Mouse (Mus musculus): ENCODE results near the gene Iqgap3.

Iqgap3 gene

GRCm38 (mm10) chr3:88081345-88082223 lies at the start of gene Iqgap3:
Gene Iqgap3, plus strand, starts transcription at chr3:88081971.
- DNase-seq (ENCODE audit: low read depth, low spot score): peak; percentile 91

DNA sequence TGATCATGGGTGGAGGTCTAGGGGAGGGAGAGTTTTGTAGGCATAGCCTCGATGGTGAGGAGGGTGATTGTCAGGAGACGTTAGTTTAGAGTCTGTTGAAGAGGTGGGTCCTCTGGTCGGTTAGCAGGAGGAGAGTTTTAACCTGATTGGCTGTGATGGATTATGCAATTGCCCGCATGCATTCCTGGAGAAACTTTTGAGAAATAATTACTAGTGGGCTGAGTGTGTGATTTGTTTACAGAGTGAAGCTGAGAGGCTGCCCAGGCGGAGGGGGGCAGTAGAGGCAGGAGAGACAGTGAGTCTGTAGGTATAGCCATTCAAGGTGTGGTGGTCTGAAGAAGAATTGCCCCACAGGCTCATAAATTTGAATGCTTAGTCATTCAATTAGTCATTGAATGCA lies 48.3 kb upstream of the Iqgap3 start:
- DNase-seq (ENCODE audit: low read depth, low spot score): no peak

DNA sequence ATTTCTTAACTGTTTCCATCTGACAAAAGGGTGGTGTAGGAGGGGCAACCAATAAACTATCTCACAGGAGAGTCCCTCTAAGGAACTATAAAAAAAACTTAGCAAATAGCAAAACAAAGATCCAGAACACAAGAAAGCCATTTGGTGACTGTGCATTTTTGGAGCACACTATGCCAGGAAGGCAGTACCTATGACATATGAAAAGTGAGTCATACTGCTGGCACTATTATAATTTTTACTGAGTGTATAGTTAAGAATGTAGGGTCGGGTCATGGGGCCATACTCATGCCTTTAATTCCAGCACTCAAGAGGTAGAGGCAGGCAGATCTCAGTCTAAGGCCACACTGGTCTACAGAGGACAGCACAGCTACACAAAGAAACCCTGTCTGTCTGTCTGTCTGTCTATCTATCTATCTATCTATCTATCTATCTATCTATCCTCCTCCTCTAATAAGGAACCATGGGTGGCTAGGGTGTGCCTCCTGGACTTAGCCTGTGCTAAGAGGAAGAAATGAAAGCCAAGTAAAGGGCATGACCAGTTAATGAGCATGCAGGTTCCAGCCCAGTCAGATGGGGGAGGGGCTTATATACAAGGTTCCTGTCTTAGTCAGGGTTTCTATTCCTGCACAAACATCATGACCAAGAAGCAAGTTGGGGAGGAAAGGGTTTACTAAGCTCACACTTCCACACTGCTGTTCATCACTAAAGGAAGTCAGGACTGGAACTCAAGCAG lies 46.0 kb upstream of the Iqgap3 start:
- no peak for DNase-seq (ENCODE audit: low read depth, low spot score)

- peak; percentile 94 for DNase-seq (ENCODE audit: low read depth, low spot score)
Measured at GRCm38 (mm10) chr3:88042661-88043421, 38.9 kb upstream of the Iqgap3 start, which contains the start of gene Gpatch4. Gene Gpatch4, plus strand, starts transcription at chr3:88043108.

- no peak for DNase-seq (ENCODE audit: low read depth, low spot score)
Measured at GRCm38 (mm10) chr3:88049532-88049931, 32.2 kb upstream of the Iqgap3 start.

DNA sequence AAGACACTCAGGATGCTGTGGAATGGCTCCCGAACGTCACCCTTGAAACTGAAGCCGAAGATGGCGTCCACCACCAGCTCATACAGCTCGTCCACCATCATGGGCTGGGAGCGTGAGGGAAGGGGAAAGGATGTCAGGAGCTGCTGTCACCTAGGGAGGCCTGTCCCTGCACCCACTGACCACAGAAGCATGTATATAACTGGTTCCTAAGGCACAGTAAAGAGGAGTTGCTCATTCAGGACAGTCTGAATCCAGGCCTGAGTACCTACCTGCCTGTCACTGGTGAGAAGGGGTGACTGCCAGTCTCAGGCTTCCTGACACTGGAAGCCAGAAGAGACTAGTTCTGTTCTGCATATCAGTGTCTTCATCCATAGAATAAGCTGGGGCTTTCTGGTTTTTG lies 24.7 kb upstream of the Iqgap3 start:
- DNase-seq (ENCODE audit: low read depth, low spot score): no peak

DNA sequence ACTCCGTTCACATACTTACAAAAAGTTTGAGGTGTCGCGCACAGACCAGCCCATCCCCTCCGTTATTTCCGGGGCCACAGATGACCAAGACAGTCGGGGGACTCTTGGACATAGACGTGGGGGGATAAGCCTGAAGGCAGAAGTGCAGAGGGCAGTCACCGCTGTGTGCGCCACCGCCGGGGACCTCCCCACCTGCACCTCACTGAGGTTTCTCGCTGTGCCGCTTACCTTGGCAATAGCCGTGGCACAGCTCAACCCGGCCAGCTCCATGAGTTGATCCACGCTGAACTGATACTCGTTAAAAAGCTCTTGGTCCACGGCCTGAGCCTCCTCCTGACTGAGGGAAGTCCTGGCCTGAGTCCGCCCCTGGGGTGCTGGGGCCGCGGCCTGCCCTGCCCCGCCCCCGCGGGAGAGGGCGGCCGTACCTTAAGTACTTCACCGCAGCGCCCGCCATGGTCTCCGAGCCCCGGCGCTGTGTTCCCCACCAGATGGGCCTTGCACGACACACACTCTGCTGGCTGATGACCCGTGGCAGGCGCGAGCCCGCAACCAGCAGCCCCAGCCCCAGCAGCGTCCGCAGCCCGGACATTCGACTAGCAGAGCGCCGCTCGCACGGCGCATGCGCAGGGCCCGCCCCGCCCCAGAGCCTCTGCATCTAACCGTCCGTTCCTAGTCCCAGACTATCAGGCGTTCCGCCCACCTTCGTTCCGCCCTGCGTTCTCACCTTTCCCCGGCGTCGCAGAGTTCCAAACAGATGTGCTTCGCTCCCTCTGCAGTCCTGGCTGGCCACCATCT lies 23.7 kb upstream of the Iqgap3 start, which contains the start of gene Naxe:
Naxe (minus strand) TSS at position 594 of the 795 bp plus-strand sequence.
- peak; percentile 90 for DNase-seq (ENCODE audit: low read depth, low spot score)

- DNase-seq (ENCODE audit: low read depth, low spot score): no peak
Measured at GRCm38 (mm10) chr3:88068386-88068785, 13.4 kb upstream of the Iqgap3 start.

GRCm38 (mm10) chr3:88071783-88072182 lies 10.0 kb upstream of the Iqgap3 start:
- DNase-seq (ENCODE audit: low read depth, low spot score): peak; percentile 70

DNA sequence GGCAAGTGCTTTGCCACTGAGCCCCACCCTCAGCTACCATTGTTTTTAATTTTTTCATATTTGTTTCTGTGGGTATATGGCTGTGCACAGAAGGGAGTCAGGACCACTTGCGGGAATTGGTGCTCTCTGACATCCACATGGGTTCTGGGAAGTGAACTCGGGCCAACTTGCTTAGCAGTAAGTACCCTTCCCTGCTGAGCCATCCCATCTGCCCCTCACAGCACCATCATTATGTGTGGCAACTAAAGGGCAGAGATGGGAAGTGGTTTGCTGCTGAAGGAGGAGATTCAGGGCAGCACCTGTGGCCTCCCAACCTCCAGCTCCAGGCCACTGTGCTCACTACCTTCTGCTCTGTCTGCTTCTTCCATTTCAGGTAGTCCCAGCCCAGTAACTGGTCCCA lies 8.1 kb upstream of the Iqgap3 start:
- DNase-seq (ENCODE audit: low read depth, low spot score): no peak

GRCm38 (mm10) chr3:88074351-88074750 lies 7.4 kb upstream of the Iqgap3 start:
- no peak for DNase-seq (ENCODE audit: low read depth, low spot score)

DNA sequence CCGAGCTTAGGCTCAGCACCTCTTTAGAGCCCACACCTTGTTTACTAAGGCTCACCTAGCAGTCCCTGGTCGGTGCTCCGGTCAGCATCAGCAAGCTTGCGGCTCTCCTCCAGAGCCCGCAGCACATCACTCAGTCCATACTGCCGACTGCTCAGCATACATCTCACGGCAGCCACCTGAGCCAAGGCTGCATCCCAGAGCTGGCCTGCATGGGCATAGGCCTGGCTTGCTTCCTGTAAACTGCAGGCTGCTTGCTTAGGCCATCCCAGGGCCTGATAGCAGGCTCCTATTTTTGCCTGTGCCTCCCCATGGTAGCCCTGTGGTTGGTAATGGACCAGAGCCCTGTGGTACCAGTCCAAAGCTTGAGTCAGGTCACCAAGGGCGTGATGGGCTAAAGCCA lies 7.0 kb upstream of the Iqgap3 start:
- no peak for DNase-seq (ENCODE audit: low read depth, low spot score)

- DNase-seq (ENCODE audit: low read depth, low spot score): no peak
Measured at GRCm38 (mm10) chr3:88077441-88077840, 4.3 kb upstream of the Iqgap3 start.

DNA sequence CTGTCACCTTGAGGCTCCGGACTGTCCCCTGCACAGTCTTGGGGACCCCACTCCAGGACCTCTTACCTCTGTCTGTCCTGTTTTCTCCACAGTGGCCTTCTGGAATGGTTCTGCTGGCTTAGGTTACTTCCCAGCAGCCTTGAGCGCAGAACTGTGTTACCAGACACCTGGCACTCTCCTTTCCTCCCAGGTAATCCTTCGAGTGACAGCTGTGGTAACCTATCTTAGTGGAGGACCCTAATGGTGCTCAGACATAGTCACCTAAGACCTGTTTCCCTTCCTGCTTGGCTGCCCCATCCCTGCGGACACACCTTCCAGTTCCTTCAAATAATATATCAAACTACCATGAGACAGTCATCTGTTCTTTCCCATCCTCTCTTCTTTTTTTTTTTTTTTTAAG lies 3.6 kb upstream of the Iqgap3 start, which contains the start of gene Ttc24:
Ttc24 (minus strand) TSS at position 101 of the 400 bp plus-strand sequence.
- no peak for DNase-seq (ENCODE audit: low read depth, low spot score)

DNA sequence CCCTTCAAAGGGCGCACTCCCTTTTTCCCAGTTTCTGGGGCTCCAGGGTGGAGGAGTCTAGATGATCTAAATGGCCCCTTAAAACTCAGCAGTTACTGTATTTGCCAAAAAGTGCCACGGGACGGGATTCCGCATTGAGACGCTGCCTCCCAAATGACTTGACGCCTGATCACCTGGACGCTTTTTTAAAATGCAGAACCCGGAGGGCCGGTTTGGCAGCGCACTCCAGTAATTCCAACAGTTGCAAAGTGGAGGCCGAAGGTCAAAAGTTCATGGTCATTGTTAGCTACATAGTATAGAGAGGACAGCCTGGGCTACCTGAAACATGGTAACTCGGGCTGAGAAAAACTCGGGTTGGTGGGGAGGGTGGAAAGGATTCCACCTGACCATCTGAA lies 450 bp downstream of the Iqgap3 start:
- DNase-seq (ENCODE audit: low read depth, low spot score): no peak

DNA sequence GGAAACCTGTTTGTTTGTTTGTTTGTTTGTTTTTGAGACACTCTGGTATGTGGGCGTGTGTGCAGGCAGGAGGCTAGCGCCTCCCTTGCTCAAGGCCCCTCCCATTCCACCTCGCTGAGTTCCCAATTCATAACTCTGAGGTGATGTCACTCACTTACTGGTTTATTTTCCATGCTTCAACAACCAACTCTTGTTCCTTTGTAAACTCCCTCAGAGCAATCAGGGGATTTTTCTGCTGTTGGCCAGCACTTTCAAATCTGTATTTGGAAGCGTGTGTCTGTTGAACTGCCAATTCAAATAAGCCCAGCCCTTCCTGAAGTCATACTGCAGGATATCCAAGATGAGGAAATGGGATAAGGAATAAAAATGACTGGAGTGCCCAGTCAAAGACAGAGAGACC lies 892 bp downstream of the Iqgap3 start:
- peak; percentile 34 for DNase-seq (ENCODE audit: low read depth, low spot score)

DNA sequence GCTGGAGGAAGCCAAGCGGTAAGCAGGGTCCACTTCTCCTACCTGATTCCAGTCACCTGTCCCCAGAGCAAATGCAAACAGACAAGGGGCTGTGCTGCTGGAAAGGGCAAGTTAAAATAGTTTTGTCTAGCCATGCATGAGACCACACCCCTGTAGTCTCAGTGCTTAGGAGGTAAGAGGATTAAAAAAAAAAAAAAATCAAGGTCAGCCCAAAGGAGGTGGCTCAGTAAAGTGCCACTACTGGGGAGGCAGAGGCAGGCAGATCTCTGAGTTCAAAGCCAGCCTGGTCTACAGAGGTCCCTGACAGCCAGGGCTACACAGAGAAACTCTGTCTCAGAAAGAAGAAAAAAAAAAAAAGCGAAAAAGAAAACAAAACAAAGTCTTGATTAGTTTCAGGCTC lies 2.2 kb downstream of the Iqgap3 start:
- DNase-seq (ENCODE audit: low read depth, low spot score): no peak

GRCm38 (mm10) chr3:88085459-88085858 lies 3.7 kb downstream of the Iqgap3 start:
- DNase-seq (ENCODE audit: low read depth, low spot score): no peak

DNA sequence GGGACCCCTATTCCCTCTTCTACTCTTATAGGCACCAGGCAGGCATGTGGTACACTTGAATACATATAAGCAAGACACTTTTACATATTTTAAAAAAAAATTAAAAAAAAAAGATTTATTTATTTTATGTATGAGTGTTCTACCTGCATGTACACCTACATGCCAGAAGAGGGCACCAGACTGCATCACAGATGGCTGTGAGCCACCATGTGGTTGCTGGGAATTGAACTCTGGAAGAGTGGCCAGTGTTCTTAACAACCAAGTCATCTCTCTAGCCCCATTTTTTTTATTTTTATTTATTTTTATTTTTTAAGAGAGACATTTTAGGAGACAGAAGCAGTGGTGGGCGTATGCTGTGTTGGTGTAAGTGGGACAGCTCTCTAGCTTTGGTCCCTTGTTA lies 5.9 kb downstream of the Iqgap3 start:
- no peak for DNase-seq (ENCODE audit: low read depth, low spot score)

- DNase-seq (ENCODE audit: low read depth, low spot score): peak; percentile 51
Measured at GRCm38 (mm10) chr3:88090106-88090505, 8.3 kb downstream of the Iqgap3 start.

DNA sequence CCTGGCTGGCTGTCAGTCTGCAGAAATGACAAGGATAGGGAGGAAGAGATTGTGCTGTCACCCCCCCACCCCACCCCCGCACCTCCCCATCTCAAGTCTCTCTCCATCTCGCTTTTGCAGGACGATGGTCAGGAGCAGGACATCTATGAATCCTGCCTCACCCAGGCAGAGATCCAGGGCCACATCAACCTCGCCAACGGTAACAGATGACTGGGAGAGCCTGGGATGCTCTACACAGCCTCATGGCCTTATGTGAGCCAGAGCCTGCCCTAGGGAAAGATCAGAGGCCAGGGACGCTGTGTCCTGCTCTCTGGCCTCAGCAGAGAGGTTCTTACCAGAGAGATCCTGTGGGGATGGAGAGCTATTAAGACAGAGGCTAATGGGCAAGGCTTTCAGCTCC lies 8.8 kb downstream of the Iqgap3 start:
- no peak for DNase-seq (ENCODE audit: low read depth, low spot score)

All from skeletal muscle tissue, adult 2 months (tissue).